7 mouse cellular contexts compared by ENCODE assay signal in the genomic region with DNA sequence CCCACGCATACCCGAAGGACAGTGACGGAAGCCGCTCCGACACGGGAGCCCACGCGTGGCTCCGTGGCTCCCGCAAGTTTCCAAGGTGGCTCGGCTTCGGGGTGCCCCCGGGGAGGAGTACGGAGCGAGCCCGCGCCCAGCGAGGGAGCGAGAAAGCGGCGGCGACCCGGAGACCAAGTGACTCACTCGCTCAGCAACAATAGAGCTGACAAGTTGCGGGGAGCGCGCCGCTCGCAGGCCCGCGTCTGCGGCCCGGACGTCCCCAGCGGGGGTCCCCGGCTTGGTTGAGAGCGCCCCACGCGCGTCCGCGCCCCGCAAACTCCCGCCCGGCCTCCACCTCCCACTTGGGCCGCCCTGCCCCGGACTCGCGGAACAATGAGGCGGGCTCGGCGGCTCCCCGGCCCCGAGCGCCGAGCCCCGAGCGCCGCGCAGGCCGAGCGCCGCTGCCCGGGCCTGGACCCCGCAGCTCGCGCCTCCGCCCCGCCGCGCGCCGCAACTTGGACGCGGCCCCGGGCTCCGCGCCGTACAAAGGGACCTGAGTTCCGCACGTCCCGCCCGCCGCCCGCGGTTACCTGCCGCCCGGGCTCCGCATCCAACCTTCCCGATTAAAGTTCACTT. TPM values are rescaled to one million over a fixed set of nuclear protein-coding genes. Genes with fewer than 3 reads are reported as not detected.
A peak's percentile ranks its signal among the peaks of the same experiment; 100 is the strongest.
DNase-seq lines count a peak whose midpoint lies in the region; ATAC-seq and TF ChIP-seq lines count a peak whose summit lies in the region.

No protein-coding gene starts in this region.

- under 1% methylated on average over 80 of the region's 90 CpGs for WGBS in intestine, postnatal 0 days
- WGBS in limb, embryonic 12.5 days = under 1% methylated on average over 84 of the region's 90 CpGs
- WGBS in midbrain, embryonic 12.5 days = 0% methylated on average over 47 of the region's 90 CpGs

- H3K4me2 ChIP-seq in intestine, postnatal 0 days (replicated peaks; ENCODE audit: low read depth) = peak overlapping the region; percentile 92
- H3K4me2 ChIP-seq in limb, embryonic 12.5 days = peak overlapping the region; percentile 70
- H3K4me2 ChIP-seq in midbrain, embryonic 12.5 days (replicated peaks) = peak overlapping the region; percentile 78

- peaks cover 3% of the 10 kb centered on the region; the same call in 1 of the 2 replicates for H3K36me3 ChIP-seq in intestine, postnatal 0 days (ENCODE audit: control insufficient read depth, insufficient read depth)
- peaks cover 15% of the 10 kb centered on the region; the same call in 1 of the 2 replicates for H3K36me3 ChIP-seq in limb, embryonic 12.5 days
- 0 out of 2 replicates have a peak, but pooled peaks cover 8% of the 10 kb centered on the region for H3K36me3 ChIP-seq in midbrain, embryonic 12.5 days

- 0 out of 2 replicates have a peak, but pooled peaks cover 2% of the 10 kb centered on the region for H3K4me1 ChIP-seq in intestine, postnatal 0 days (replicated peaks; ENCODE audit: control insufficient read depth, insufficient read depth, low read length)
- peaks cover 15% of the 10 kb centered on the region for H3K4me1 ChIP-seq in limb, embryonic 12.5 days (replicated peaks)
- H3K4me1 ChIP-seq in midbrain, embryonic 12.5 days = peaks cover 22% of the 10 kb centered on the region

- peak overlapping the region; percentile 100 for H3K9ac ChIP-seq in intestine, postnatal 0 days (ENCODE audit: low read depth, low read length)
- H3K9ac ChIP-seq in limb, embryonic 12.5 days (replicated peaks) = peak overlapping the region; percentile 100
- peak overlapping the region; percentile 99 for H3K9ac ChIP-seq in midbrain, embryonic 12.5 days (replicated peaks)

- no peaks in the 10 kb centered on the region for H3K27me3 ChIP-seq in intestine, postnatal 0 days (replicated peaks; ENCODE audit: control insufficient read depth, insufficient read depth, low read length)
- H3K27me3 ChIP-seq in limb, embryonic 12.5 days = no peaks in the 10 kb centered on the region
- H3K27me3 ChIP-seq in midbrain, embryonic 12.5 days = no peaks in the 10 kb centered on the region

- ATAC-seq in granulocyte monocyte progenitor cell, adult 5-6 weeks (replicated peaks; ENCODE audit: poor library complexity, severe bottlenecking) = peak; percentile 54
- peak; percentile 79 for ATAC-seq in intestine, postnatal 0 days
- peak; percentile 67; the same call in 1 of the 2 replicates for ATAC-seq in limb, embryonic 12.5 days (ENCODE audit: insufficient number of reproducible peaks, insufficient read depth, low FRiP score, low TSS enrichment, low read depth)
- ATAC-seq in midbrain, embryonic 12.5 days (ENCODE audit: low FRiP score, low read depth) = peak; percentile 70

- H3K9me3 ChIP-seq in intestine, postnatal 0 days (ENCODE audit: control insufficient read depth) = no peaks in the 10 kb centered on the region
- H3K9me3 ChIP-seq in limb, embryonic 12.5 days = no peaks in the 10 kb centered on the region
- no peaks in the 10 kb centered on the region for H3K9me3 ChIP-seq in midbrain, embryonic 12.5 days

- TF ChIP-seq CTCF in intestine, postnatal 0 days (IDR thresholded peaks at IDR 0.05; ENCODE audit: low read depth) = no peak

- H3K4me3 ChIP-seq in intestine, postnatal 0 days (ENCODE audit: low read depth, low read length) = peak overlapping the region; percentile 99
- peak overlapping the region; percentile 95 for H3K4me3 ChIP-seq in limb, embryonic 12.5 days (replicated peaks)
- H3K4me3 ChIP-seq in midbrain, embryonic 12.5 days = peak overlapping the region; percentile 97

- peak overlapping the region; percentile 98 for H3K27ac ChIP-seq in intestine, postnatal 0 days (ENCODE audit: low read depth, low read length)
- peak overlapping the region; percentile 98 for H3K27ac ChIP-seq in limb, embryonic 12.5 days
- H3K27ac ChIP-seq in midbrain, embryonic 12.5 days (replicated peaks) = peak overlapping the region; percentile 96

- DNase-seq in adrenal gland, postnatal 10 days = peak; percentile 77
- peak; percentile 77 for DNase-seq in embryo, embryonic 9.5 days (ENCODE audit: extremely low spot score)
- DNase-seq in spleen, adult 12 weeks (ENCODE audit: low spot score) = peak; percentile 50

RNA-seq across cellular contexts. Expression of a gene that starts 0.6 kb away (rescaled TPM):
- total RNA-seq in adrenal gland, postnatal 10 days (2021) = 10 to 100 TPM; 82.5 to 95.3 TPM
- 76.7 and 79.8 TPM in 2 replicates for total RNA-seq in granulocyte monocyte progenitor cell, adult 5-6 weeks (2014; fragmentation: Nextera tagmentation)
- total RNA-seq in granulocyte monocyte progenitor cell, adult 5-6 weeks (2017) = 38.5 and 52.7 TPM in 2 replicates
- 19.1 and 23.1 TPM in 2 replicates for polyA plus RNA-seq in intestine, postnatal 0 days (2015; fragmentation: Nextera tagmentation; extraction: Ambion mirVana)
- 142 and 158 TPM in 2 replicates for polyA plus RNA-seq in limb, embryonic 12.5 days (2016; fragmentation: Nextera tagmentation; extraction: Ambion mirVana)
- polyA plus RNA-seq in midbrain, embryonic 12.5 days (2016; fragmentation: Nextera tagmentation; extraction: Ambion mirVana) = 192 and 227 TPM in 2 replicates

Comparison
In these comparisons a context has a peak if more than half of its experiments do, and no peak if none do; other contexts are left out.
1. Peak in every context shown above with its lines: DNase-seq, ATAC-seq, H3K4me3 ChIP-seq and H3K27ac ChIP-seq.